Mouse (Mus musculus): ENCODE results near the gene Farsa.
"Not testable (repeated sequence)": the region's sequence is repeated elsewhere in the genome, so short reads cannot be mapped to it uniquely, and the experiment has no call there.

Gene Farsa

DNA sequence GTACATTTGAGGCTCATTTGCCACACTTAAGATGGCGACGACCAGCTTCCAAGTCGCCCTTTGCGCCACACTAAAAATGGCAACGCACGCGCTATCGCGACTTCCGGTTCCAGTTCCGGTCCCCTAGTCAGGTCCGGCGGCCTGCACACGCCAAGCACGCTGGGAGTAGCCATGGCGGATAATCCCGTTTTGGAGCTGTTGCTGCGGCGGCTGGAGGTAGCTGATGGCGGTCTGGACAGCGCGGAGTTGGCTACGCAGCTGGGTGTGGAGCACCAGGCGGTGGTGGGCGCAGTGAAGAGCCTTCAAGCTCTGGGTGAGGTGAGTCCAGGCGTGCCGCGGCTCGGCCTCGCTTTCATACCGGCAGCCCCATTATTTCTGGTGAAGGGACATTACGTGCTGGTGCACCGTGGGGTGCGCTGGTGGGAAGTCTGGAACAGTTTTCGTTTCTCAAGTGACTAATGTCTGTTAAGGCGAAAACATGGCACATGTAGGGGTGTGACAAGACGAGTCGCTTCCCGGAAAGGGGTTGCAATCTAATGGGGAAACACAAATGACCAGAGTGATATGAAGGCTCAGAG is at the start of gene Farsa:
Farsa (plus strand) TSS at position 126 of the 578 bp plus-strand sequence.
- peak; percentile 95 for DNase-seq (ENCODE audit: low spot score in 2 of 2)

DNA sequence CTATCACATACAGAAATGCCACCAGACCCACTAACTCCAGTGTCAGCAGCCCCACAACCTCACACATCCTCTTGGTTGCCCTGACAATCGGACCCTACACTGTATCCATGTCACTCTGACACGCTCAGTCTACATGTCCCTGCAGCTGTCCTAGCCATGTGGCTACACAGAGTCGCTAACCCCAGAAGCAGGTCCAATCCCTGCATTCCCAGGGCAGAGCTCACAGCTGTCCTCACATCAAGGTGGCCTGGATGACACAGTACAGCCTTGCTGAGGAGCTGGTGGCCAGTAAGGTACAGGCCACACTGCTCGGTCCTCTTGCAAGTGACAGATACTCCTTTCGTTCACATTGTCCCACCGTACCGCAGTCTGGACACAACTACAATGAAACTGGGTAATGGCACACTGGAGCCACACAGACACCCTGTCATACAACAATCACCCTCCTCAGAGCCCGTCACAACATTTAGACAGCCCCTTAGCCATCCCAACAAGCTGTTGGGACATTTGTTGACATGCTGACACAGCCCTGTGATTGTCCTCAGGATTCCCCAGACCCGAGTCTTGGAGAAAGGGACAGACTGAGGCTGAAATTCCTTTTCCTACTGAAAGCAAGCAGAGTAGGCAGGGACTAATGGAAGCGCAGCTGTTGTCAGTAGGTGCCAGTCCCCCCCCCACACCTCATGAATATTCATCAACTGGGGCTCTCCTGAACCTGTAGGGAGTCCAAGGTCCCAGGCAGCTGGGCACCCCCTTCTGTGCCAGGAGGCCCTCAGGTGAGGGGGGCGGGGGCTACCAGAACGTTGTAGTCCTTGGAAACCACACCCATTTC is 47.5 kb upstream of the Farsa start:
- DNase-seq (ENCODE audit: low spot score in 2 of 2), result no peak

DNA sequence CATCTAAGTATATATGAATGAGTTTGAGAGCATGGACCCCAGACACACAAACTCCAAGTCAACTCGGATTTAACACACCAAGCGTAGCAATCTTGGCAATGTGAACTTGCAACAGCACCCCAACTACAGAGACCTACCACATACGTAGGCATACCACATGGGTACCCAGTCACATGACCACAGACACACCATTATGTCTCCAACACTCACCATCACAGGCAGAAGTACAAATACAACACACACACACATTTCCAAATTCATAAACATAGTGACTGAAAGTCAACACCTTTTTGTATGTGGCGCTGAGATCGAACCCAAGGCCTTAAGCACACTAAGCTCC is 46.9 kb upstream of the Farsa start:
- no peak for DNase-seq (ENCODE audit: low spot score in 2 of 2)

DNA sequence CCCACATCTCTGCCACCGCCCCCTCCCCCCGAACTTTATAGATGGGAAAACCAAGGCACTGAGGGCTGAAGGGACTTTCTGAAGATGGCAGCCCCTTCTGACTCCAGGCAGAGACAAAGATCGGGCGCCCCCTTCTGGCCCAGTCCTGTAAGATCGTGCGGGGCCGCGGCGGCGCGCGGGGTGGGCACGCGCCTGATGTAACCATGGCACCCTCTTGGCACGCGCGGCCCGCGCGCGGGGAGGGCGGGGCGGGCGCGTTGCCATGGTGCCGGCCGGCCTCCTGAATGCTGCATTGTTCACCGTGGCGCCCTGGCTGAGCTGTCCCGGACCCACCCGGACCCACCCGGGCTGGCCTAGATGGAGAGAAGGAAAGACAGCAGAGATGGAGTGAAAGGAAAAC is 45.9 kb upstream of the Farsa start:
- peak; percentile 97 to 98 for DNase-seq (ENCODE audit: low spot score in 2 of 2)

DNA sequence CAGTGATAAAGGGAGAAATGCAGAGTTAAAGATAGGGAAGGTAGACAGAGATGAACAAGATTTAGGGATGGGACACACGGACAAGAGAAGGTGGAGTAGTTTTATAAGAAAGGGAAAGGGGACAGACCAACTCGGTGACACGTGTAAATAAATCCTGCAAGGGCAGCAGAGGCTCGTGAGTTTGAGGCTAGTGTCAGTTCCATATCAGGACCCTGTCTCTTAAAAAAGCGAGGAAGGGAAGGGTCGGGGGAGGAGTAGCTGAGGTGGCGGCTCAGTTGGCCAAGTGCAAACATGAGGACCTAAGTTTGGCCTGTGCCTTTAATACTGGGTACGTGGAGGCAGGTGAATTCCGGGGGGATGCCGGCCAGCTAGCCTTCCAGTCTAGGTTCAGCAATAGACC is 45.5 kb upstream of the Farsa start:
- DNase-seq (ENCODE audit: low spot score in 2 of 2), result no peak

DNA sequence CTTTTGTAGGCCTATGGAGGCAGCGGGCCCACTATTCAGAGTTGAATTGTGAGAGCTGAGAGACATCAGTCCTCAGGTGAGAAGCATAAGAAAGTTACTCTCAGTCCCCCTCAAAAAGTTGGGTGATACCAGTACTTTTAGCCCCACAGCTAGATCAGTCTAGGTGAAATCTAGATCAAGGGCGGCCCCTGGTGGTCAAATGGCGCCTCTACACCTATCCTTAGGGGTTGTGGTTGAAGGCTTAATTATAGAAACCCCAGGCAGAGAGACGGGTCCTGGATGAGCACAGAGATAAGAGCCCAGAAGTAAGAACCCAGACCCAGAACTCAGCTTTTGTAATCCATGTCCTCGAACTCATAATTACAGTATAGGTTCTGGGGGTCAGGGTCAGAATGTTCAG is 43.7 kb upstream of the Farsa start:
- DNase-seq (ENCODE audit: low spot score in 2 of 2), result peak; percentile 85 to 92

DNA sequence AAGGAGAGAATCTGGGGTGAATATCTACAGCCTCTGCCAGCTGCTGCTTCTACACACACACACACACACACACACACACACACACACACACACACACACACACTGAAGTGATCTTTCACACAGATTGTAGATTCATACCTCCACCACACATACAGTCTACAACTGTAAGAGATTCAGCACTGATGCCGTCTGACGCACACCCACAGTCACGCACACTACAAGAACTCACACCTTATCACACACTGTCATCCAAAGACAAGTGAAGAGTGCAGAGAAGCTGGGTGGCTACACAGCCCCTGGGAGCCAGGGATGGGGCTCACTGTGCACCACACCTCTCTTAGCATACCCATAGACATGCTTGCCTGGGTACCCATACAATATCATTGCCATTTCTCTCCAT is 43.0 kb upstream of the Farsa start:
- DNase-seq (ENCODE audit: low spot score in 2 of 2), result no peak

DNA sequence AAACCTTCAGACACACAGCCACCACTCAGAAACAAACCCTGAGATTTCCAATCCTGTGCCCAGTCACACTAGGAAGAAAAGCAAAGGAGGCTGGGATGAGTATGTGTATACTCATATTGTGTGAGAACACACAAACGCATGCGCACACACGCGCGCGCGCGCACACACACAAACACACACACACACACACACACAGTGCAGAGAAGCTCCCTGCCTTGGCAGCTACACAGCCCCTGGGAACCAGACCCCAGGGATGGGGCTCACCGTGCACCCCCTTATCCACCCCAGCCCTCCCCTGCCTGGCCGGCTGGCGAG is 42.6 kb upstream of the Farsa start:
- no peak for DNase-seq (ENCODE audit: low spot score in 2 of 2)

DNA sequence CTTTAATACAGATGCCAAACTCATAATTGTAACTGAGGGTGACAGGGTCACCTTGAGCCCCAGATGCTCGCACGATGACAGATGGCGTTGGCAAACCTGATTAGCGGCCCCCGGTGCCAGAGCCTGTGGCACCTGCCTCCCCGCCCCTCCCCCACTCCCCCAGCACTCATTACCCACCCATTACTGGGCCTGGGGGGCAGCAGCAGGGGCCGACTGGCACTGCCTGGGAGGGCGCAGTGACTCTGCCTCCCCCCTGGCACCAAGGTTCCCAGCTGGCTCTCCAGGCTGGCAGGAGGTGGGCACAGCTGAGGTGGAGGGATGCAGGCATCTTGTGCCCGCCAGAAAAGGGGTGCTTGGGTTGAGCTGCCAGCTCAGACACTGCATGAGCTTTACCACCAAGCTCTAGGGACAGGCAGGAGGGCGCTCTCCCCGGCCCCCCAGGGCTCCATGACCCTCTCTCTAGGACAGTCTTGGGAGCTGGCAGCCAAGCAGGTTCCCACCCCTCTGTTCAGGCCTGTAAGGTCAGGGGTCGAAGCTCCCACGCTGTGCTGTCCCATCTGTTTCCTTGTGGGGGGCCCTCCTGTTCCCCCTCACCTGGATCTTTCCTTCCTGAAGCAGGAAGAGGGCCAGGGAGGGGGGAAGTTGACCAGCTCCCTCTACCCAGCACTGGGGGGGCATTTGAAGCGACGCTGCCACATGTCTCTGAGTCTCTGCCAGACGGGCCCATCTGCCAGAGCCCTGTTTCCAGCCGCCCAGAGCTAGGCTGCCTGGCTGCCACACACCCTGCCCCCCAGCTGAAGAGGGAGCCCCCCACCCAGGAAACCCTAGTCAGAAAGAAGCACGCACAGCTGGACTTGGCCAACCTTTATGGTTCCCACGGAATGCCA is 42.0 kb upstream of the Farsa start:
- no peak for DNase-seq (ENCODE audit: low spot score in 2 of 2)

DNA sequence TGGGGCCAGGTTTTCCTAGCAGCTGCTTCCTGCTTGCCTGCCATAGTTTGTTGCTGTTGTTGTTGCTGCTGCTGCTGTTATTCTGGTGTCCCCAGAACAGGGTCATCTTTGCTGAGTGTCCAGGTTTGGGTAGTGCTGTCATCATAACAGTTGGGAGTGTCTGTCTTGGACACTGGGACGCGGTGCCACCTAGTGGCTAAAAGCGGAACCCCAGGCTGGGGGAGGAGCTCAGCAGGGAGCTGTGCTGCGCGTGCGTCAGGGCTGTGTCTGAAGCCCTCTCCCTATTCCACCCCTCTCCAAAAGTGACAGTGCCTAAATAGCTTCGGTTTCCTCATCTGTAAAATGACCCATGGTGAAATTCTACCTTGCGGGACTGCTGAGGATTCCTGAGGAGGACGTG is 41.2 kb upstream of the Farsa start:
- DNase-seq (ENCODE audit: low spot score in 2 of 2), result peak; percentile 98 to 99

DNA sequence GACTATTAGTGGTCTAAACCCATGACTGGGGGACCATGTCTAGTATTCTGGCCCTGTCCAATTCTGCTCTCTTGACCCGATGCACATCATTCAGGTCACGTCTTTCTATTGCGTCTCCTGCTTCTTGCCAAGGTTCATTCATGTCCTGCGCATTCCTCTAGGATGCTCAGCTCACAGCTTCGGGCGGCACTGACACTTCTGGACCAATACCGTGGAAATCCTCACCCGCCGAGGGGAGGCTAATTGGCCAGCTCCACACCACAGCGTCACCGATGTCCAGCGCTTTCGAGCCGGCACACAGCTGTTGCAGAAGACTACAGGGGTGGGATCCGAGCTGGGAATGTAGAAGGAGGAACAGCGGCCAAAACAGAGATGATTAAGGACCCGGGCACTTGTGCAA is 40.7 kb upstream of the Farsa start:
- DNase-seq (ENCODE audit: low spot score in 2 of 2), result no peak

DNA sequence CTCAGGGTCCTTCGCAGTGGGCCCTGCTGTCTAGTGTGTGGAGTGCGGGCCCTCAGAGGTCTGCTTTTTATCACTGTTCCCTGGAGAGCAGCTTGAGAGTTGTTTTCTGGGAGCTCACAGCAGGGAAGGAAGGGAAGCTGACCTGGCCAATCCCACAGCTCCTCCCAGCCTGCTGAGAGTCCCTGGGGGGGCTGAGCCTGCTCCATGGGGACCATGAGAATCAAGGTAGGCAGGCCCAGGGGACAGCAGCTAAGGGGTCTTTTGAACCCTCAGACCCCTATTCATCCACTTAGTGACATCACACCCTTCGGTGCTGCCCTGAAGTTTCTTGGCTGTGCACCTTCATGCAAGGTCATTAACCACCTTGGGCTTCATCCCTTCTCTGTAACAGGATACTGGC is 34.1 kb upstream of the Farsa start, which contains the start of gene Dand5:
Dand5 (minus strand) TSS at position 101 of the 400 bp plus-strand sequence.
- no peak for DNase-seq (ENCODE audit: low spot score in 2 of 2)

DNA sequence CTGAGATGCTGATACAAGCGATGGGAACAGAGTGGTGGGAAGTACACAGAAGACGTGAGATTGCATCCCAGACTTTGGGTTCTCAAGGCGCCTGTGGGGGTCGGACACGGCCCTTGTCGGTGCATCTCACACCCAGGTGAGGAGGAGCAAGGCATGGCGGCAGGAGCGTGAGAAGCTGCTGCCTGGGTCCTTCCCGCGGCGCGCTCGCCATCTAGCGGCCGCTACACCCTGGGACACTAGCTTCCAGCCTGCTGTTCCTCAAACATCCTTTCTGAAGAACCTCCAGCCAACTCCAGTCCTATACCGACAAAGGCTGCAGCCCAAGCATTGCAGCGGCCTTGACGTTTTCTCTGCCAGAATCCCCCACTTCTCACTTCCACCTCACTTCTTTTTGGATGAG is 33.1 kb upstream of the Farsa start:
- DNase-seq (ENCODE audit: low spot score in 2 of 2), result peak in 1 of 2 experiments; percentile 62

DNA sequence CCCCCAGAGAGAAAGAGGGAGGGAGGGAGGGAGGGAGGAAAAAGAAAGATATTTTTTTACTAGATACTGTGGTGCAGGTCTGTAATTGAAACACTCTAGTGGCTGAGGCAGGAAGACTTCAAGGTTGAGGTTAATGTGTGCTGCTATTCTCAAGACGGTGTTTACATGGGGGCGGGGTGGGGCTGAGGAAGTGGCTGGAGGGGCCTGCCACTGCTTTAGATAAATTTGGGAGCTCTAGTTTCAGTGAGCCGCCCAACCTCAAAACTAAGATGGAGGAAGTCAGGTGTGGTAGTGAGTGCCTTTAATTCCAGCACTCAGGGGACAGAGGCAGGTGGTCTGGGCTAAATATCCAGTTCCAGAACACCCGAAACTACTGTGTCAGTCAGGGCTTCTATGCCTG is 31.2 kb upstream of the Farsa start:
- DNase-seq (ENCODE audit: low spot score in 2 of 2), result no peak

DNA sequence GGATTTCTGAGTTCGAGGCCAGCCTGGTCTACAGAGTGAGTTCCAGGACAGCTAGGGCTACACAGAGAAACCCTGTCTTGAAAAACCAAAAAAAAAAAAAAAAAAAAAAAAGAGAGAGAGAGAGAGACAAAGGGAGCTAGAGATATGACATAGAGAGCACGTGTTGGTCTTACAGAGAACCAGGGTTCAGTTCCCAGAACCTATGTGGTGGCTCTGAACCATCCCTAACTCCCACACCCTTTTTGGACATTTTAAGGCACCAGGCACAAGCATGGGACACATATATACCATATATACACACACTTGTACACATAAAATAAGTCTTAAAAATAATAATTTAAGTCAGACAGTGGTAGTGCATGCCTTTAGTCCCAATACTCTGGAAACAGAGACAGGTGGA is 30.3 kb upstream of the Farsa start:
- not testable (repeated sequence) for DNase-seq (ENCODE audit: low spot score in 2 of 2)

DNA sequence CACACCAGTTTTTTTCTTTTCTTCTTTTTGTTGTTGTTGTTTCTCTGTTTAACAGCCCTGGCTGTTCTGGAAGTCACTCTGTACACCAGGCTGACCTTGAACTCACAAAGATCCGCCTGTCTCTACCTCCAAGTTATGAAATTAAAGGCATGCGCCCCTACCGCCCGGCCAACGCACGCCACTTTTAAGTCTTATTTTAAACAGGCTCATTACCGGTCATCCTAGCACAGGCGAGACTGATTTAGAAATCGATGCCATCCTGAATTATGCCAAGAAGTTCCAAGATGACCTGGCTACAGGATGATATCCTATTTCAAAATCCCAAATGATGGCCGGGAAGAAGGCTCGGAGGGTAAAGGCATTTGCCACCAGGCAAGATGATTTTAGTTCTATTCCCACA is 25.3 kb upstream of the Farsa start, which contains the start of gene Gadd45gip1:
Gadd45gip1 (plus strand) TSS at position 33 of the 400 bp plus-strand sequence.
- DNase-seq (ENCODE audit: low spot score in 2 of 2), result no peak

DNA sequence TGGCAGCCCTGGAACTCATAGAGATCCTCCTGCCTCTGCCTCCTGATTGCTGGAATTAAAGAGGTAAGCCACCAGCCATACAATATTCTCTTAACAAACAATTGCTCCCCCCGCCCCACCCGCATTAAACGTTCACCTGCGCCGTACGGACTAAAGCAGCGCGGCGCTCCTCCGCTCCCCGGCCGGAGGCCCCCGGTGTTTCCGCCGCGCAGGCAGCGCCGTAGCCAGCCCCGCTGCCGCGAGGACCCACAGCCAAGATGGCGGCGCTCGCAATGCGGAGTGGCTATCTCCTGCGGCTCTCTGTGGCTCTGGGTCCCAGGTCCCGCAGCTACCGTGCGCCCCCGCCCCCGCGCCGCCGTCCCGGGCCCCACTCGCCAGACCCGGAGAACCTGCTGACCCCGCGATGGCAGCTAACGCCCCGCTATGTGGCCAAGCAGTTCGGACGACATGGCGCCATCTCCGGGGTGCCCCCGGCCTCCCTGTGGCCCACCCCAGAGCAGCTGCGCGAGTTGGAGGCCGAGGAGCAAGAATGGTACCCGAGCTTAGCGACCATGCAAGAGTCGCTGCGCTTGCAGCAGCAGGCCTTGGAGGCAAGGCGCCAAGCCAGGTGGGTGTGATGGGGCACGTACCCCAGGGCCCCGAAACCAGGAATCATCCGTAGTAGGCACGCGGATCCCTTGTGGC is 24.6 kb upstream of the Farsa start:
- DNase-seq (ENCODE audit: low spot score in 2 of 2), result peak; percentile 75 to 84

DNA sequence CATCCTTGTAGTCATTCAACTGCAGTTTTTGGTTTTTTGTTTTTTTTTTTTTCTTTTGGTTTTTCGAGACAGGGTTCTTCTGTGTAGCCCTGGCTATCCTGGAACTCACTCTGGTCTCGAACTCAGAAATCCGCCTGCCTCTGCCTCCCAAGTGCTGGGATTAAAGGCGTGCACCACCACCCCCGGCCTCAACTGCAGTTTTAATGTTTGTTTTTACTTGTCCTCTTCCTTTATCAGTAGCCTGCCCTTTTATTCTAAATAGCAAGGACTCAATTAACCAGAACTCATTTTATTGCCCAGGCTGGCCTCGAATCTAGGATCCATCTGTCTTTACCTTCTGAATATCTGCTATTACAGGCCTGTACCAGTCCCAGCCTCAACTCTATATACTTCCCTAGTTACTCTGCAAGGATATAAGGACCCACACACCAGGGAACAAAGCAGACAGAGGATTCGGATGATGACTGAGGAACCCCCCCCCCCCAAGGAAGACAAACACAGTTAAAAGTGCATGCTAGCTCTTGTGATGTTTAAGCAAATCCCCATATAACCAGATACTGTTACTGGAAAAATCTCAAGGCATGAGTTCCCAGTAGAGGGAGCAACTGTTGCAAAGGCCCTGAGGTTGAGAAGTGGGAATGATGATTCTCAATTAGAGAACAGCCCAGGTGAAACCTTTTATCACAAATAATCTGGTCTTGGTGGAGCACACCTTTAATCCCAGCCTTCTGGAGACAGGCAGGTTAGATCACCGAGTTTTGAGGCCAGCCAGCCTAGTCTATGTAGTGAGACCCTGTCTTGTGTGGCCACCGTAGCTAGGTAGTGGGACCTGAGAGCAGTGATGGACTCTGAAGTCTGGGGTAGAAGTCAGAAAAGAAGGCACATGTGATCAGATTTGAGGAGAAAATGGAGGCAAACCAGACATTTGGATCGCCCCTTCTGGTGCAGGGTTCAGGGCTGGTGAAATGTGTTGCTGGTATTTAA is 23.7 kb upstream of the Farsa start:
- no peak for DNase-seq (ENCODE audit: low spot score in 2 of 2)

DNA sequence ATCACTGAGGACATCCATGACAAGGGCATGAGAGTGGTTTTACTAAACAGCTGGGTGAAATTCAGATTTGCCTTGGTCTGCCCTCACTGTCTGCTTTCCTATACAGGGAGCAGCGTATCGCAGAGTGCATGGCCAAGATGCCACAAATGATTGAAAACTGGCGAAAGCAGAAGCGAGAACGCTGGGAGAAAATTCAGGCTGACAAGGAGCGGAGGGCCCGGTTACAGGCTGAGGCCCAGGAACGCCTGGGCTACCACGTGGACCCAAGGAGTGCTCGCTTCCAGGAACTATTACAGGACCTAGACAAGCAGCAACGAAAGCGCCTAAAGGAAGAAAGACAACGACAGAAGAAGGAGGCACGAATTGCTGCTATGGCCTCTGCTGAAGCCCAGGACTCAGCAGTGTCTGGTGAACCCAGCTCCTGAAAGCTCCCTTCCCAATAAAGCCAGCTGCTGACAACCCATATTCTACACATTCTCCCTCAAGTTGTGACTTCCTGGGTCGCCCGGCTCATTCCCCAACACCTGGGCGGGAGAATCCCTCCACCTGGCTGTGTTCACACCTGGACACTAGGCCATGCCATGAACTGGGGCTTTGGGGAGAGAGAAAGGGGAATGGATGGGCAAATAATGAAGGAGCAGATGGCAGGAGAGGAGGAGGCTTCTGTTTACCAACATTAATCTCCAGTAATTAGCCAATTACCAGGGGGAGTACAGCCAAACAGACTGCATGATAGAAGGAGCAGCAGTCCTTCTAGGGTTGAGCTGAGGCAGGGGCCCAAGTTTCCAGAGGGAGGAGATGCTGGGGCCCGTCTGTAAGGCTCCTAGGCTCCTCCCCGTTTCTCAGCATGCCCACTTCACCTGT is 22.6 kb upstream of the Farsa start:
- no peak for DNase-seq (ENCODE audit: low spot score in 2 of 2)

Measured in right cerebral cortex, adult 2 months (tissue).